Mouse (Mus musculus) ES-E14 (cell line): ENCODE measurements around the gene Shq1.

Source experiments
- HCFC1 ChIP-seq: IDR thresholded peaks from 2 replicates; pipeline ENCODE4 v1.6.1; 2012; ENCODE audit warnings: low read length, inconsistent platforms, borderline replicate concordance; ENCODE audit not compliant: insufficient read depth
- ZNF384 ChIP-seq: IDR thresholded peaks from 2 replicates; pipeline ENCODE4 v1.6.1; 2012; ENCODE audit warnings: low read depth, low read length, inconsistent platforms

DNA sequence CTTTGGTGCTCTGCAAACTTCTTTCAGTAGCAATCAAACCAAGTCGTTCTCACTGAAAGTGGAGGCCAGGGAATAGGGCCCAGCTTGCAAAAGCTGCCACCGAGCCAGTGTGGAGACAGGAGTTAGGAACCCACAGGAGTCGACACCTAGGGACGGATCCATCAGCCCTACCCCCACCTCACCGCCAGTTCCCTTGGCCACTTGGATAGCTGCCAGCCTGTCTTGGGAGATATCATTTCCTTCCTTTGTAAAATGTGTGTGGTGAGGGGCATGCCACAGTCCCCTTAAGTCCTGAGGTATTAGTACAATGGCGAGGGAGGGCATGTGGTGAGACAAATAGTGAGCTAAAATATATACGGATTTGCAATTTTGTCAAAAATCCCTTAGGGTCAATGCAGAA lies 142.4 kb downstream of the Shq1 start:
- TF ChIP-seq ZNF384 (no peak), HCFC1 (no peak)
